Mouse (Mus musculus): ENCODE data around the gene Spsb4. TPM values are rescaled to one million over a fixed set of nuclear protein-coding genes. Genes with fewer than 3 reads are reported as not detected.

The Spsb4 gene
- total RNA-seq, 2 experiments from 2014 or later, result 7.9 to 9.9 TPM

GRCm38 (mm10) chr9:96908737-96909136, 109.9 kb downstream of the Spsb4 start:
- no peak for DNase-seq (ENCODE audit: low spot score in 2 of 2)

- no peak for DNase-seq (ENCODE audit: low spot score in 2 of 2)
These were observed 114.0 kb downstream of the Spsb4 start for GRCm38 (mm10) chr9:96904360-96905355.

GRCm38 (mm10) chr9:96899717-96900116, 118.9 kb downstream of the Spsb4 start:
- no peak for DNase-seq (ENCODE audit: low spot score in 2 of 2)

GRCm38 (mm10) chr9:96899004-96899403, 119.6 kb downstream of the Spsb4 start:
- DNase-seq (ENCODE audit: low spot score in 2 of 2), result no peak

GRCm38 (mm10) chr9:96896690-96897089, 122.0 kb downstream of the Spsb4 start:
- no peak for DNase-seq (ENCODE audit: low spot score in 2 of 2)

GRCm38 (mm10) chr9:96893582-96893981, 125.1 kb downstream of the Spsb4 start:
- DNase-seq (ENCODE audit: low spot score in 2 of 2), result no peak

Other genes starting within 250 kb of the Spsb4 start
- gene Pxylp1, start 126.2 kb downstream of the Spsb4 start, total RNA-seq (2021), result 10 to 100 TPM; 16.6 to 18.9 TPM
- gene Slc25a36, start 92.3 kb upstream of the Spsb4 start, total RNA-seq (2021), result 10 to 100 TPM; 92.5 to 99.9 TPM